Mouse (Mus musculus) ovary, adult 18-20 months (tissue): Measurements from ENCODE around the gene Sept6.
"Not testable (repeated sequence)": the region's sequence is repeated elsewhere in the genome, so short reads cannot be mapped to it uniquely, and the experiment has no call there.

Experiments used
- DNase-seq: peaks from one replicate; pipeline ENCODE4 v3.0.0; 2022; ENCODE audit warnings: low spot score, mixed read lengths

Gene Sept6

GRCm38 (mm10) chrX:36971156-36971555, 20.4 kb downstream of the Sept6 start:
- no peak for DNase-seq

GRCm38 (mm10) chrX:36969501-36969900, 22.1 kb downstream of the Sept6 start:
- DNase-seq, result no peak

- no peak for DNase-seq
Observed at GRCm38 (mm10) chrX:36956674-36957073, 34.9 kb downstream of the Sept6 start.

GRCm38 (mm10) chrX:36941106-36941505, 50.5 kb downstream of the Sept6 start:
- DNase-seq, result no peak

GRCm38 (mm10) chrX:36939806-36940413, 51.7 kb downstream of the Sept6 start:
- DNase-seq, result peak; percentile 28

GRCm38 (mm10) chrX:36935326-36935966, 56.1 kb downstream of the Sept6 start:
- DNase-seq, result no peak

GRCm38 (mm10) chrX:36930574-36930973, 61.0 kb downstream of the Sept6 start:
- no peak for DNase-seq

GRCm38 (mm10) chrX:36929694-36930093, 61.9 kb downstream of the Sept6 start:
- no peak for DNase-seq

- no peak for DNase-seq
Observed at GRCm38 (mm10) chrX:36928791-36929190, 62.8 kb downstream of the Sept6 start.

- no peak for DNase-seq
Observed at GRCm38 (mm10) chrX:36921346-36921745, 70.2 kb downstream of the Sept6 start.

GRCm38 (mm10) chrX:36917749-36918148, 73.8 kb downstream of the Sept6 start:
- no peak for DNase-seq

- no peak for DNase-seq
Observed at GRCm38 (mm10) chrX:36911343-36911742, 80.3 kb downstream of the Sept6 start.

GRCm38 (mm10) chrX:36906539-36906938, 85.1 kb downstream of the Sept6 start:
- DNase-seq, result no peak

- DNase-seq, result peak; percentile 85
Observed at GRCm38 (mm10) chrX:36903115-36903768, 88.4 kb downstream of the Sept6 start.

GRCm38 (mm10) chrX:36902321-36903114, 89.1 kb downstream of the Sept6 start, which contains the start of gene Nkrf:
Gene Nkrf (minus strand): TSS chrX:36902899.
- no peak for DNase-seq

GRCm38 (mm10) chrX:36901655-36902054, 89.9 kb downstream of the Sept6 start:
- DNase-seq, result no peak

- DNase-seq, result not testable (repeated sequence)
Observed at GRCm38 (mm10) chrX:36898931-36899330, 92.7 kb downstream of the Sept6 start.

GRCm38 (mm10) chrX:36884719-36885118, 106.9 kb downstream of the Sept6 start:
- DNase-seq, result no peak

- no peak for DNase-seq
Observed at GRCm38 (mm10) chrX:36874704-36875128, 116.9 kb downstream of the Sept6 start.

GRCm38 (mm10) chrX:36874178-36874696, 117.4 kb downstream of the Sept6 start:
- DNase-seq, result peak; percentile 74

- no peak for DNase-seq
Observed at GRCm38 (mm10) chrX:36873765-36874164, 117.8 kb downstream of the Sept6 start, which contains the start of the genes Ube2a and C330007P06Rik. Gene Ube2a (plus strand): TSS chrX:36873900. Gene C330007P06Rik (minus strand): TSS chrX:36874111.

- no peak for DNase-seq
Observed at GRCm38 (mm10) chrX:36870372-36870771, 121.2 kb downstream of the Sept6 start.
